Mouse (Mus musculus): ENCODE results near the gene Snx6. TPM values are rescaled to one million over a fixed set of nuclear protein-coding genes. Genes with fewer than 3 reads are reported as not detected.

Gene Snx6
- polyA plus RNA-seq, 1 experiment from 2014 or later = 208 TPM

- no peak for ATAC-seq (ENCODE audit: low FRiP score)
- no peak overlapping the region for H3K4me2 ChIP-seq (replicated peaks)
- H3K4me3 ChIP-seq = no peak overlapping the region
- H3K36me3 ChIP-seq = no peaks in the 10 kb centered on the region
- no peak overlapping the region for H3K9ac ChIP-seq
- over 99% methylated on average over 3 of the region's 3 CpGs for WGBS
- no peak overlapping the region for H3K27ac ChIP-seq
- peaks cover 3% of the 10 kb centered on the region; the same call in 1 of the 2 replicates for H3K4me1 ChIP-seq
- H3K27me3 ChIP-seq = no peaks in the 10 kb centered on the region
- H3K9me3 ChIP-seq (replicated peaks) = no peaks in the 10 kb centered on the region
These were observed 29.7 kb upstream of the Snx6 start for GRCm38 (mm10) chr12:54825202-54825601.

GRCm38 (mm10) chr12:54822836-54823426, 27.4 kb upstream of the Snx6 start:
- no peak for ATAC-seq (ENCODE audit: low FRiP score)
- Histone ChIP-seq H3K4me2 (replicated peaks) (no peak overlapping the region), H3K9ac (no peak overlapping the region), H3K27me3 (no peaks in the 10 kb centered on the region), H3K4me1 (peaks cover 3% of the 10 kb centered on the region; the same call in 1 of the 2 replicates), H3K9me3 (replicated peaks) (no peaks in the 10 kb centered on the region), H3K4me3 (no peak overlapping the region), H3K36me3 (no peaks in the 10 kb centered on the region), H3K27ac (no peak overlapping the region)
- 49% methylated on average over 4 of the region's 4 CpGs for WGBS

- Histone ChIP-seq H3K4me3 (no peak overlapping the region), H3K4me1 (peaks cover 3% of the 10 kb centered on the region; the same call in 1 of the 2 replicates), H3K36me3 (no peaks in the 10 kb centered on the region), H3K9ac (no peak overlapping the region), H3K27me3 (no peaks in the 10 kb centered on the region), H3K9me3 (replicated peaks) (no peaks in the 10 kb centered on the region), H3K4me2 (replicated peaks) (no peak overlapping the region), H3K27ac (no peak overlapping the region)
- ATAC-seq (ENCODE audit: low FRiP score) = no peak
- WGBS = 38% methylated on average over 2 of the region's 2 CpGs
These were observed 25.2 kb upstream of the Snx6 start for GRCm38 (mm10) chr12:54820684-54821161.

- Histone ChIP-seq H3K9ac (no peak overlapping the region), H3K9me3 (replicated peaks) (no peaks in the 10 kb centered on the region), H3K4me1 (peaks cover 3% of the 10 kb centered on the region; the same call in 1 of the 2 replicates), H3K27ac (no peak overlapping the region), H3K4me3 (no peak overlapping the region), H3K4me2 (replicated peaks) (no peak overlapping the region), H3K27me3 (no peaks in the 10 kb centered on the region), H3K36me3 (no peaks in the 10 kb centered on the region)
- no peak for ATAC-seq (ENCODE audit: low FRiP score)
- 79% methylated on average over 6 of the region's 6 CpGs for WGBS
These were observed 23.9 kb upstream of the Snx6 start for GRCm38 (mm10) chr12:54819181-54819935.

- ATAC-seq (ENCODE audit: low FRiP score) = no peak
- Histone ChIP-seq H3K9ac (no peak overlapping the region), H3K27me3 (no peaks in the 10 kb centered on the region), H3K4me1 (no peaks in the 10 kb centered on the region), H3K36me3 (no peaks in the 10 kb centered on the region), H3K4me2 (replicated peaks) (no peak overlapping the region), H3K9me3 (replicated peaks) (no peaks in the 10 kb centered on the region), H3K4me3 (no peak overlapping the region), H3K27ac (no peak overlapping the region)
- WGBS = 89% methylated on average over 2 of the region's 2 CpGs
These were observed 14.6 kb upstream of the Snx6 start for GRCm38 (mm10) chr12:54810142-54810541.

- Histone ChIP-seq H3K4me1 (no peaks in the 10 kb centered on the region), H3K4me3 (no peak overlapping the region), H3K27ac (no peak overlapping the region), H3K27me3 (no peaks in the 10 kb centered on the region), H3K36me3 (no peaks in the 10 kb centered on the region), H3K9me3 (replicated peaks) (no peaks in the 10 kb centered on the region), H3K4me2 (replicated peaks) (no peak overlapping the region), H3K9ac (no peak overlapping the region)
- no peak for ATAC-seq (ENCODE audit: low FRiP score)
- whole genome bisulfite sequencing = 70% methylated on average over 6 of the region's 6 CpGs
These were observed 12.0 kb upstream of the Snx6 start for GRCm38 (mm10) chr12:54807481-54807880.

GRCm38 (mm10) chr12:54806131-54806530, 10.6 kb upstream of the Snx6 start:
- Histone ChIP-seq H3K9ac (no peak overlapping the region), H3K4me1 (no peaks in the 10 kb centered on the region), H3K4me2 (replicated peaks) (no peak overlapping the region), H3K27me3 (no peaks in the 10 kb centered on the region), H3K36me3 (no peaks in the 10 kb centered on the region), H3K4me3 (no peak overlapping the region), H3K9me3 (replicated peaks) (no peaks in the 10 kb centered on the region), H3K27ac (no peak overlapping the region)
- WGBS = 69% methylated on average over 6 of the region's 6 CpGs
- no peak for ATAC-seq (ENCODE audit: low FRiP score)

GRCm38 (mm10) chr12:54805254-54806002, 9.9 kb upstream of the Snx6 start:
- 83% methylated on average over 6 of the region's 6 CpGs for WGBS
- ATAC-seq (ENCODE audit: low FRiP score) = no peak

GRCm38 (mm10) chr12:54803531-54803930, 8.0 kb upstream of the Snx6 start:
- no peaks in the 10 kb centered on the region for H3K4me1 ChIP-seq
- no peaks in the 10 kb centered on the region for H3K36me3 ChIP-seq
- no peaks in the 10 kb centered on the region for H3K27me3 ChIP-seq
- no peak overlapping the region for H3K4me2 ChIP-seq (replicated peaks)
- ATAC-seq (ENCODE audit: low FRiP score) = no peak
- no peak overlapping the region for H3K4me3 ChIP-seq
- H3K9ac ChIP-seq = no peak overlapping the region
- H3K27ac ChIP-seq = no peak overlapping the region
- 83% methylated on average over 3 of the region's 3 CpGs for WGBS
- no peaks in the 10 kb centered on the region for H3K9me3 ChIP-seq (replicated peaks)

More at GRCm38 (mm10) chr12:54805254-54806002, 9.9 kb upstream of the Snx6 start:
- no peaks in the 10 kb centered on the region for H3K27me3 ChIP-seq
- no peaks in the 10 kb centered on the region for H3K4me1 ChIP-seq
- H3K9me3 ChIP-seq (replicated peaks) = no peaks in the 10 kb centered on the region
- H3K4me2 ChIP-seq (replicated peaks) = no peak overlapping the region
- H3K4me3 ChIP-seq = no peak overlapping the region
- no peak overlapping the region for H3K27ac ChIP-seq
- no peak overlapping the region for H3K9ac ChIP-seq
- no peaks in the 10 kb centered on the region for H3K36me3 ChIP-seq

- Histone ChIP-seq H3K4me2 (replicated peaks) (no peak overlapping the region), H3K27me3 (no peaks in the 10 kb centered on the region), H3K9me3 (replicated peaks) (no peaks in the 10 kb centered on the region), H3K4me1 (peaks cover 21% of the 10 kb centered on the region), H3K9ac (no peak overlapping the region), H3K27ac (no peak overlapping the region), H3K4me3 (no peak overlapping the region), H3K36me3 (peaks cover 4% of the 10 kb centered on the region; the same call in 1 of the 2 replicates)
- 87% methylated on average over 8 of the region's 8 CpGs for WGBS
- ATAC-seq (ENCODE audit: low FRiP score) = no peak
These were observed 1.2 kb upstream of the Snx6 start for GRCm38 (mm10) chr12:54796516-54797195.

- peak overlapping the region; percentile 95 for H3K9ac ChIP-seq
- peaks cover 5% of the 10 kb centered on the region; the same call in 1 of the 2 replicates for H3K36me3 ChIP-seq
- 32% methylated on average over 3 of the region's 3 CpGs for WGBS
- H3K27me3 ChIP-seq = no peaks in the 10 kb centered on the region
- H3K4me1 ChIP-seq = peaks cover 37% of the 10 kb centered on the region
- no peak overlapping the region for H3K27ac ChIP-seq
- no peaks in the 10 kb centered on the region for H3K9me3 ChIP-seq (replicated peaks)
- no peak for ATAC-seq (ENCODE audit: low FRiP score)
- peak overlapping the region; percentile 52 for H3K4me2 ChIP-seq (replicated peaks)
- peak overlapping the region; percentile 88 for H3K4me3 ChIP-seq
These were observed 1.1 kb downstream of the Snx6 start for GRCm38 (mm10) chr12:54794392-54794791.

GRCm38 (mm10) chr12:54791465-54791864, 4.0 kb downstream of the Snx6 start:
- H3K4me1 ChIP-seq = peaks cover 41% of the 10 kb centered on the region
- H3K4me3 ChIP-seq = no peak overlapping the region
- no peak overlapping the region for H3K4me2 ChIP-seq (replicated peaks)
- no peaks in the 10 kb centered on the region for H3K9me3 ChIP-seq (replicated peaks)
- ATAC-seq (ENCODE audit: low FRiP score) = no peak
- H3K36me3 ChIP-seq = peaks cover 5% of the 10 kb centered on the region; the same call in 1 of the 2 replicates
- H3K27me3 ChIP-seq = no peaks in the 10 kb centered on the region
- no peak overlapping the region for H3K9ac ChIP-seq
- 83% methylated on average over 8 of the region's 8 CpGs for WGBS
- H3K27ac ChIP-seq = no peak overlapping the region

All from hindbrain, embryonic 12.5 days (tissue).